Mouse (Mus musculus): Measurements from ENCODE around the gene Spryd4. TPM values are rescaled to one million over a fixed set of nuclear protein-coding genes. Genes with fewer than 3 reads are reported as not detected.

The Spryd4 gene
- 12.4 TPM for polyA plus RNA-seq (2017; shearing (Covaris generic))

GRCm38 (mm10) chr10:128211390-128212108 lies at the start of gene Spryd4:
Gene Spryd4, minus strand, starts transcription at chr10:128211807.

GRCm38 (mm10) chr10:128253677-128254255 lies 42.2 kb upstream of the Spryd4 start, which contains the start of gene Apon:
Gene Apon, plus strand, starts transcription at chr10:128254096.

GRCm38 (mm10) chr10:128231697-128232419 lies 20.3 kb upstream of the Spryd4 start, which contains the start of gene Timeless:
Gene Timeless, plus strand, starts transcription at chr10:128232065.

GRCm38 (mm10) chr10:128225538-128225937 lies 13.9 kb upstream of the Spryd4 start, which contains the start of gene Mip:
Gene Mip, plus strand, starts transcription at chr10:128225838.

GRCm38 (mm10) chr10:128194024-128194550 lies 17.5 kb downstream of the Spryd4 start, which contains the start of gene Gls2:
Gene Gls2, plus strand, starts transcription at chr10:128194457.

GRCm38 (mm10) chr10:128179989-128180388 lies 31.6 kb downstream of the Spryd4 start, which contains the start of gene Rbms2:
Gene Rbms2, minus strand, starts transcription at chr10:128180297.

Other genes with a start within 250 kb of the Spryd4 start
- not detected for gene Hsd17b6, start 204.2 kb downstream of the Spryd4 start, polyA plus RNA-seq (2017; shearing (Covaris generic))
- 14.3 TPM for gene Prim1, start 196.6 kb downstream of the Spryd4 start, polyA plus RNA-seq (2017; shearing (Covaris generic))
- gene Naca, start 176.2 kb downstream of the Spryd4 start, polyA plus RNA-seq (2017; shearing (Covaris generic)): 523 TPM
- 158 TPM for gene Ptges3, start 152.9 kb downstream of the Spryd4 start, polyA plus RNA-seq (2017; shearing (Covaris generic))
- gene Atp5b, start 128.5 kb downstream of the Spryd4 start, polyA plus RNA-seq (2017; shearing (Covaris generic)): 1,240 TPM
- gene Baz2a, start 120.2 kb downstream of the Spryd4 start, polyA plus RNA-seq (2017; shearing (Covaris generic)): 69.9 TPM
- 34.5 TPM for gene Rbms2, start 31.5 kb downstream of the Spryd4 start, polyA plus RNA-seq (2017; shearing (Covaris generic))
- 0.65 TPM for gene Gls2, start 17.4 kb downstream of the Spryd4 start, polyA plus RNA-seq (2017; shearing (Covaris generic))
- gene Mip, start 14.0 kb upstream of the Spryd4 start, polyA plus RNA-seq (2017; shearing (Covaris generic)): not detected
- gene Timeless, start 20.3 kb upstream of the Spryd4 start, polyA plus RNA-seq (2017; shearing (Covaris generic)): 28.0 TPM
- not detected for gene Apon, start 42.3 kb upstream of the Spryd4 start, polyA plus RNA-seq (2017; shearing (Covaris generic))
- not detected for gene Apof, start 56.9 kb upstream of the Spryd4 start, polyA plus RNA-seq (2017; shearing (Covaris generic))
- gene Stat2, start 58.8 kb upstream of the Spryd4 start, polyA plus RNA-seq (2017; shearing (Covaris generic)): 45.1 TPM
- not detected for gene Il23a, start 86.9 kb upstream of the Spryd4 start, polyA plus RNA-seq (2017; shearing (Covaris generic))
- 48.3 TPM for gene Pan2, start 91.5 kb upstream of the Spryd4 start, polyA plus RNA-seq (2017; shearing (Covaris generic))
- gene Cnpy2, start 110.7 kb upstream of the Spryd4 start, polyA plus RNA-seq (2017; shearing (Covaris generic)): 18.9 TPM
- gene Cs, start 125.9 kb upstream of the Spryd4 start, polyA plus RNA-seq (2017; shearing (Covaris generic)): 128 TPM
- gene Coq10a, start 157.2 kb upstream of the Spryd4 start, polyA plus RNA-seq (2017; shearing (Covaris generic)): 39.7 TPM
- 4.8 TPM for gene Ankrd52, start 165.3 kb upstream of the Spryd4 start, polyA plus RNA-seq (2017; shearing (Covaris generic))
- gene Slc39a5, start 189.4 kb upstream of the Spryd4 start, polyA plus RNA-seq (2017; shearing (Covaris generic)): not detected
- gene Nabp2, start 199.7 kb upstream of the Spryd4 start, polyA plus RNA-seq (2017; shearing (Covaris generic)): 47.3 TPM
- gene Rnf41, start 199.8 kb upstream of the Spryd4 start, polyA plus RNA-seq (2017; shearing (Covaris generic)): 23.1 TPM
- 93.1 TPM for gene Smarcc2, start 247.4 kb upstream of the Spryd4 start, polyA plus RNA-seq (2017; shearing (Covaris generic))

Measured in naive thymus-derived CD4-positive, alpha-beta T cell, adult 5 months (primary cell).